Mouse (Mus musculus) c-Kit-positive CD71-positive TER-119-positive erythroid progenitor cells, embryonic 14.5 days (primary cell): Measurements from ENCODE around the gene Zfp553.

Source experiments
- DNase-seq: peaks from one replicate; pipeline ENCODE4 v3.0.0-alpha.2; 2013; ENCODE audit warnings: low spot score

Gene Zfp553

DNA sequence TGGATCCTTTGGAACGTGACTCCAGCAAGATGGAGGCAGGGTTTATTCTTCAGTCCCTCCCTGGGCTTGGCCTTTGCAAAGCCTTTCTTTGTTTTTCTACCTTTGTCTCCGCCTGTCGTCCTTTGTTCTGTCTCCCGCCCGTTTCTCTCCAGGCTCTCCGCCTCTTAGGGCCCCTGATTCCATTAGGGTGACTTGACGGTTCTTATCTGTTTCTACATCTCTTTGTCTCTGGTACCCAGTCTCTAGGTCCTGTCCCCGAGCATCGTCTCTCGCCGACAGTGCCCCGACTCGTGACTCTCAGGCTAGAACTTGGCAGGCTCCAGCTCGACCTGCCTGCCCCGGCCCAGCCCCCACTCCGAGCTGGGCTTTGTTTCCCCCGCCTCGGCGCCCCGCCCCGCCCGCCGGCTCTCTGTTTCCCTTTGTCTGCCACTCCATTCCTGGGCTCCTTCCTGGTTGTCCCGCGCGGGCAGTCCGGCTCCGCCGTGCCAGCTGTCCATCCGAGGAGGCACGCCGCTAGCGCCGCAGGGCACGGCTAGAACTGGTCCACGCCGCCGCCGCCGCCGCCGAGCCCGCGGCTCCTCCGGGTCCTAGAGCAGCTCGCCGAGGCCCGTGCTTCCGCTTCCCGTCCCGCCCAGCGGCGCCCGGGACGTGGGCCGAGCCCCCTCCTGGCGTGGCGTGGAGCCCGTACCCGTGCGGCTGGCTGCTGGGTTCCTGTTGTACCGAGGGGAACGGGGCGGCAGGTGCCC is at the start of gene Zfp553, which contains the start of gene Sept1:
TSS of gene Zfp553 (plus strand) at position 440 of the 746 bp plus-strand sequence.
TSS of gene Sept1 (minus strand) at position 509 of the 746 bp plus-strand sequence.
- DNase-seq = peak; percentile 69

- peak; percentile 56 for DNase-seq
These were observed 49.5 kb upstream of the Zfp553 start for GRCm38 (mm10) chr7:127183345-127183744.

GRCm38 (mm10) chr7:127183828-127184227 is 49.0 kb upstream of the Zfp553 start:
- DNase-seq = peak; percentile 50

DNA sequence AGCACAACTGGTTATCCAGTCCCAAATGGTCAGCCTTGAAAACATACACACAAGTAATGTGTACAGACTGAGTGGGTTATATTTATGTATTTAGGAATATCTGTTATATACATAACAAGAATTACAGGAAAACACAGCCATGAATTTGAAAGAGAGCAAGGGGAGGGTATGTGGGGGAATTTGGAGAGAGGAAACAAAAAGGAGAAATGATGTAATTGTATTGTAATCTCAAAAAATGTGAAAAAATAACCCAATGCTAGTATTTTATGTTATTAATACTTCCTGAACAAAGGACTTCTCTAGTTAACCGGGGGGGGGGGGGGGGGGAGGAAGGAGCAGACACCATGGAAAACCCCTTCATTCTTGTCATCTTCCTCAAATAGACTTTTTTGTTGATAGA is 48.1 kb upstream of the Zfp553 start:
- DNase-seq = no peak

DNA sequence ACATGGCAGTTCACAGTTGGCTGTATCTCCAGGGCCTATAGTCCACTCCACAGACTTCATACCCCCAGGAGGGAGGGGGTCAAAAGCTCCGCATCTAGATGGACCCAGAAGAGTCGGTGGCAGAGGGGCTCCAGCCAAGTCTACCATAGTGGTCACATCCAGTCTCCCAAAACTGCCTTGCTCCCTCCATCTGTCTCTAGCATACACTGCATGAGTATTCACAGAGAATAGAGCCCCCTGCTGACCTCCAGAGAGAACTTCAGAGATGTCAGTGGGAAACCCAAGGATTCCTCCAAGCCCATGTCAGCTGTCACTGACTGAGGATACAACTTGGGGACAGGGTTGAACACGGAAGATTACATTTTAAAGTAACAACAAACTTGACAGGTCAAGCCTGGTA is 47.3 kb upstream of the Zfp553 start:
- DNase-seq = peak; percentile 40

DNA sequence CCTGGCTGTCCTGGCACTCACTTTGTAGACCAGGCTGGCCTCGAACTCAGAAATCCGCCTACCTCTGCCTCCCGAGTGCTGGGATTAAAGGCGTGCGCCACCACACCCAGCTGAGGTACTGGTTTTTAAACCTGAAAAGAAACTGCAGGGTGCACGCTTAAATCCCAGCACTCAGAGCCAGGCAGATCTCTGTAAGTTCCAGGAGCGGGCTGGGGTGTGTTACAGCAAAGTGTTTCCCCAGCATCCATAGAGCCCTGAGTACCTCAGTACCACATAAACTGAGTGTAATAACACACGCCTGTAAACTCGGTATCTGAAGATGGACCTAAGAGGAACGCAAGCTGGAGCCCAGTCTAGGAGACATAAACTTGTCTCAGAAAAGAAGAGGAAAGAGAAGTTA is 45.5 kb upstream of the Zfp553 start:
- DNase-seq = no peak

GRCm38 (mm10) chr7:127188305-127189276 is 44.3 kb upstream of the Zfp553 start:
- no peak for DNase-seq

GRCm38 (mm10) chr7:127190672-127191071 is 42.2 kb upstream of the Zfp553 start:
- DNase-seq = no peak

DNA sequence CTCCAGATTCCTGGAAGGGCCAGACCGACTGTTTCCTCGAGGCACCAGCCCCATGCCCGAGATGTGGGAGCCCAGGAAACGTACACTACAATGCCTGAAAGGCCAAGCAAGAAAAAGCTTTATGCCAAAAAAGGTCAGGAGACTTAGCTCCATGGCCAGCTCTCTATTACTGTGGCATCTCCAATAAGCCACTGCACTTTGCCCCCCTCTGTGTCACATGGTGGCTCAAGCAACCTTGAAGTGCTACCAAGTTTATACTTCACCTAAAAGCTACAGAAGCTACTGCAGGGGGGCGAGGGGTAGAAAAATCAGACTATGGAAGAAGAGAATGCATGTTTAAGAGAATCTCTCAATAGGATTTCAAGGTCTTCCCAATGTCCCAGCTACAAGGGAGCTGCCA is 39.9 kb upstream of the Zfp553 start:
- no peak for DNase-seq

DNA sequence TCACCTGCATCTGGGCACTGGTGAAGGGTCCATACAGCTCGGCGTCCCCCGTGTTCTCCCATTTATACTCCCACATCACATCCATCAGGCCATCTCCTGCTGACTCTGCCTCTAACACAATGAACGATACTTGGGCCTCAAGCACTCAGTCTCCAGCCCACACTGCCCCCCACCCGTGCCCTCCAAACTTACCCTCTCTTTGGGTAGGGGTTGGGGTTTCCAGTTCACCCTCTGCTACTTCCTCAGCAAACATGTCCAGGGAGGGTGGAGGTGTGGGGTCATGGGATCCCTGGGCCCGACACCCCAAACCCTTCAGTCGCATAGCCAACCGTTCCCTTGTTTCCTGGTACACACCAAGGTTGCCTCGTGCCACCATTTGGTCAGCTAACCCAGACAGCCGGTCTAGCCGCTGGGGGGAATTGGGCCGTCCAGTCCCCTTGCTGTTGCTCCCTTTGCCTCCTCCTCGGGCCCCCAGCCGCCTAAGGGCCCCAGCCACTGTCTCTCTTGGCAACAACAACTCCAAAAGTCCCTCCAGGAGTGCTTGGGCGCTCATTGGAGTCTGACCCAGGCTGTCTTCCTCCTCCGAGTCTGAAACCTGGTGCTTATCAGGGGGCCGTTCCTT is 38.7 kb upstream of the Zfp553 start:
- DNase-seq = no peak

DNA sequence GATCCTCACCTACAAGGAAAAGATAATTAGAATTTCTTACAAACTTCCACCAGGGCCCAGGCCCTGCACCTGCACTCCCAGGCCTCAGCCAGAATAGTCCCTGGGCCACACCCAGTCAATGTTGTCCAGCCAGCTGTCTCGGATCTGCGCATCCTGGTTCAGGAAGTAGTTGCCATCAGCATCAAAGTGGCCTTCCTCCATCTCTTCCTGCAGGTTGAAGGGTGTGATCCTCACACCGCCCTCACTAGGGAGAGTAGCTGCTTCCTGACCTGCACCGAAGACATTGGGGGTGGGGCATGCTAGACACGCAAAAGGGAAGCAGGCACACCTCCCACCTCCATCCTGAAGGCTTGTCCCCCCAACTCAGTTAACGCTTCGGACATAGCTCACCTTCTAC is 38.2 kb upstream of the Zfp553 start:
- no peak for DNase-seq

DNA sequence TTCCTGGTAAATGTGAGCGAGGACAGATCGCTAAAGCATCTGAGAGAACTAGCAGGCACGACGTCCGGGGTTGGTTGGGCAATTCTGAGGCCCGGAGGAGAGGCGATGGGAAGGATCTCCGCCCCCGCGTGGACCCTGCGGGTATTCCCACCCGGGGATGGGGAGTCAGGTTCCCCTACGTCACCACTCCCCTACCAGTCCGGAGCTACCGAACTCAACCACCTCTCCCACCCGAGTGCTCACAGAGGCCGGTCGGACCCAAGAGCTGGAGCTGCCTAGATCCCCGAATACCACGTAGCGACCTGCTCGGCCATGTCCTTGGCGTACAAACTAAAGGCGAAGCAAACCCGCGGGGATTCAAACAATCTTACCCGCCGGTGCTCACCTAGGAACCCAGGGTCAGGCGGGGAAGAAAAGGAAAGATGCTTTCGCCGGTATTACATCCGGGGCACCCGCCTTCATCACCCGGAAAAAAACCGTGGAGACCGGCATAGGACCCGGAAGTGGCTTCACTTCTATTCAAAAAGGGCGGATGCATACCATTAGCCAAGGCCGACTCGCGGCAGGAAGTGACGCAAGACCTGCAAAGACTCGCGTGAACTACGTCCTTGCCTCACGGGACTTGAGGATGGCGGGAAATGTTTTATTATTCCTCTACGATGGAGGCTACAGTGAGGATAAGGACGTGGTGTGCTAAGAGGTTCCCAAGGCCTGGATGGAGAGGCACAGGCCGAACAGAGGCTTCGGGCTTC is 37.1 kb upstream of the Zfp553 start, which contains the start of gene Cd2bp2:
TSS of gene Cd2bp2 (minus strand) at position 507 of the 752 bp plus-strand sequence.
- peak; percentile 96 for DNase-seq

DNA sequence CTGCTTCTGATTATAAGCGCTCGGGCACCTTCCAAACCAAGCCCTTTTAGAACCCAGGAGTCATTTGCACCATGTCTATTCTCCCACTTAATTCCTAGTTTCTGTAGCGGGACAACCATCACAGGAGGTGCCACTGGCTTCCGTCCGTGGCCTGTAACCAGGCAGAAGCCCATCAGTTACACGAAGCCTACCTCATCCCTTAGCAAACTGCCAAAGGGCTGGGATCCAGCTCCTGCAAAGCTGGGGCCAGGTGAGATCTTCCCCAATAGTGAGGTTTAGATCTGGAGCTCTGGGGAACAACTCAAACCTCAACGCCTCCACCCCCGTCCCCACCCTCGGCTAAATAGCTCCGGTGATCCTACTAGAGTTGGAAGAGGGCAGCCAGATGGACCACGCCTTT is 36.4 kb upstream of the Zfp553 start:
- no peak for DNase-seq

GRCm38 (mm10) chr7:127206606-127207005 is 26.3 kb upstream of the Zfp553 start:
- no peak for DNase-seq

DNA sequence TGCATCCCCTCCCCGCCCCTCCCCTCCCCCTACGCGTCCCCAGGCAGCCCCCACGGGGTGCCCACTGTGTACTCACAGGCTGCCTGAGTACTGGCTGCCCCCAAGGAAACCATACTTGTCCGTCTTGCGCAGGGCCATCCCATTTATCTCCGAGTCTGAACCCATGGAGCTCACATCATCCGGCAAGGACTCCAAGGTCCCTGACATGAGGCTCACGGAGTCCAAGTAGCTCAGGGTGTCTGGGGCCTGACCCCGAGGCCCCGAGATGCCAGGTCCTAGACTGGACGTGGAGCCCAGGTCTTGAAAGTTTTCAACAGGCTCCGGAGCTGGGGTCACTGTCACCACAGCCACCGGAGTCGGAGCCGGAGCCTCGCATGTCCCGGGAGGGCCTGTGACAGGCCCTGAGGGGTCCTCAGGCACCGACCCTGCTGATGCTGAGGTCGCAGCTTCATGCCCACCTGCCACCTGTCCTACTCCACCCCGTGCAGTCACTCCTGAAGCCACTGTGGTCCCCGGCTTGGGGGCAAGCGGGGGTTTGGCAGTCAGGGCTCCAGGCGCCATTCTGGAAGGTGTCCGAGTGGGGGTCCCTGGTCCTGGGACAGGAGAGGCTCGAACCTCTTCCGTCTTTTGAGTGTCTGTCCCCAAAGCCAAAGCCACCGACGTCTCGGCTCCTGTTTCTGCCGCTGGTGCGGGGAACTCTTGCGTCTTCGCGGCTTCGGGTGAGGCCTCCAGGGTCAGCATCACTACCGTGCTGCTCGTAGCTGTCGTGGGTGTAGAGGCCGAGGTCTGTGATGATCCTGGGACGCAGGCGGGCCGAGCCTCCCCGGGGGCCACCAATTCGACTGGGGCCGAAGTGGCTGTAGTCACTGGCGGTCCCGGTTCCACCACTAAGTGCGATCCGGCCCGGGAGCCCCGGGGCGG is 25.2 kb upstream of the Zfp553 start:
- no peak for DNase-seq

DNA sequence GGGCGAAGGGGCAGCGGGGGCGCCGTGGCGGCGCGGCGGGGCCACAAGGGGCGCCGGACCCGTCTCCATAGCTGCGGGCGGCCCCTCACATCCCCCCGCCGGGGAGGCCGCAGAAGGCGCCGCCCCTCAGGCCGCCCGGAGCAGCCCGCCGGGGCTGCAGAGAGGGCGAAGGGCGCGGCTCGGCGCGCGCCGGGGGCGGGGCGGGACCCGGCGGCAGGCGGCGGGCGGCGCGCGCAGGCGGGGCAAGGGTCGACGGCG is 24.6 kb upstream of the Zfp553 start, which contains the start of gene Tbc1d10b:
TSS of gene Tbc1d10b (minus strand) at position 174 of the 258 bp plus-strand sequence.
- no peak for DNase-seq

GRCm38 (mm10) chr7:127208553-127209438 is 24.1 kb upstream of the Zfp553 start, which contains the start of gene Mylpf:
TSS of gene Mylpf (plus strand) at chr7:127208890.
- DNase-seq = peak; percentile 93

DNA sequence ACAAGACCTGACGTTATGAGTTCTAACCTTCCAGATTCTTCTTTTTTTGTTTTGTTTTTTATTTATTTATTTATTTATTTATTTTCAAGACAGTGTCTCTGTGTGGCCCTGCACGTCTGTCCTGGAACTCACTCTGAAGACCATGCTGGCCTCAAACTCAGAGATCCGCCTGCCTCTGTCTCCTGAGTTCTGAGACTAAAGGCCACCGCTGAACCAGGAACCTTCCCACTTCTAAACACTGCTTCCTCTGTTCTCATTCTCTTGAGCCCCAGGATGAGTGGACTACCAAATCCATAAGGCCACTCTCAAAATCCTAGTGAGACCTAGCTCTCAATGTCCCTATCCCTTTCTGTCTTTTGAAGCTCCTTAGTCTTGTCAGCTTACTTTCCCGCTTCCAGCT is 23.0 kb upstream of the Zfp553 start:
- DNase-seq = no peak

GRCm38 (mm10) chr7:127210266-127210665 is 22.6 kb upstream of the Zfp553 start:
- no peak for DNase-seq
